25 mouse cellular contexts compared by ENCODE assay signal in the genomic region with DNA sequence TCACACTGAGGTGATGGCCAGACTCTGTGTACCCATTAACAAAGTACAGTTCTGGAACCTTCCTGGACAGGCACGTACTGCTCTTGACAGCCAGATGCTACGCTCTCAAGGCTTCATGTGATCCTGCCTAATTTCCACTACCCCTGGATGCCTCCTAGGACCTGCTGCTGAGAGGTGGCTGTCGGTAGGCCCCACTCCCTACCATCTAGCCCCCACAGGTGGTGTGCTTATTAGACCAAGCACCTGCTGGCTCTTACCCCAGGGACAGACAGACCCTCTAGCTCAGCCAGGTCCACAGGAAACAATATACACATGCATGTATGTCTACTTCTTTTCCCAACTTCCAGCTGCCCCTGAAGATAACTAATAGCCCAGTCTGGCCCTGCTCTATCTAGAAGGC. TPM values are rescaled to one million over a fixed set of nuclear protein-coding genes. Genes with fewer than 3 reads are reported as not detected.
DNase-seq lines count a peak whose midpoint lies in the region; TF ChIP-seq lines count a peak whose summit lies in the region.
"Had no signal": no experiment of that assay in that cellular context is flagged by ENCODE, and none has a peak within 500 bp of the region (broad histone marks: within the 10 kb centered on the region; RNA-seq: fewer than 3 reads in every experiment).

No protein-coding gene starts in this region.

- no peak for TF ChIP-seq POLR2A in heart, adult 2 months (IDR thresholded peaks at IDR 0.05; ENCODE audit: insufficient read depth, low read depth, low read length)

- H3K79me2 ChIP-seq in heart, adult 2 months (replicated peaks; ENCODE audit: control insufficient read depth, insufficient read depth, low read length), result no peaks in the 10 kb centered on the region

- H3K4me1 ChIP-seq in heart, adult 2 months (ENCODE audit: control insufficient read depth, insufficient read depth, low read length), result peaks cover 15% of the 10 kb centered on the region
- H3K4me1 ChIP-seq: forebrain, embryonic 15.5 days had no signal

- DNase-seq in gastrocnemius, adult 2 months, result peak; percentile 19
- DNase-seq in gastrocnemius, postnatal 25 days, result no peak
- no peak for DNase-seq in heart, adult 2 months
- DNase-seq in heart, adult 9 months (ENCODE audit: low spot score in 2 of 2), result no peak
- peak; percentile 6 for DNase-seq in urinary bladder, postnatal 10 days (ENCODE audit: low spot score)
- no peak for DNase-seq in urinary bladder, adult 18-20 months (ENCODE audit: low spot score in 2 of 2)
- DNase-seq: adrenal gland, adult 8-10 months; adrenal gland, postnatal 14 days; adrenal gland, postnatal 36 days; B cell, adult 2 months; cerebellum, adult 9-10 months had no signal

- no peak for TF ChIP-seq EP300 in heart, adult 2 months (IDR thresholded peaks at IDR 0.05; ENCODE audit: insufficient read depth, low read depth, low read length)

- H3K27ac ChIP-seq in gastrocnemius, adult 2 months, result peak overlapping the region; percentile 79
- H3K27ac ChIP-seq in heart, adult 2 months, result peak overlapping the region; percentile 58; the same call in 1 of the 2 replicates
- H3K27ac ChIP-seq: embryonic facial prominence, embryonic 10.5 days; embryonic facial prominence, embryonic 12.5 days; forebrain, embryonic 13.5 days; forebrain, embryonic 15.5 days had no signal

- no peak for TF ChIP-seq CTCF in gastrocnemius, adult 2 months (IDR thresholded peaks at IDR 0.05)
- TF ChIP-seq CTCF in heart, adult 2 months (IDR thresholded peaks at IDR 0.05), result no peak

- WGBS in heart, adult 2 months, result 85% methylated on average over 3 of the region's 3 CpGs

- H3K27me3 ChIP-seq in heart, adult 2 months (ENCODE audit: control insufficient read depth, insufficient read depth, low read length), result no peaks in the 10 kb centered on the region
- H3K27me3 ChIP-seq: forebrain, embryonic 13.5 days; forebrain, embryonic 15.5 days; Patski had no signal

- H3K9ac ChIP-seq in heart, adult 2 months (ENCODE audit: low read depth, low read length), result 0 out of 2 replicates have a peak overlapping the region, but pooled peaks have one; percentile 15
- H3K9ac ChIP-seq: embryonic facial prominence, embryonic 12.5 days; forebrain, embryonic 13.5 days; forebrain, embryonic 15.5 days had no signal

- H3K4me3 ChIP-seq in gastrocnemius, adult 2 months, result no peak overlapping the region
- H3K4me3 ChIP-seq in heart, adult 2 months, result no peak overlapping the region
- H3K4me3 ChIP-seq: embryonic facial prominence, embryonic 10.5 days; embryonic facial prominence, embryonic 12.5 days; forebrain, embryonic 13.5 days; forebrain, embryonic 15.5 days had no signal

- intact Hi-C loops in gastrocnemius, adult 2 months (cut with DNase I), result loop anchor here (2.0 kb wide), 1 partner anchor 32 kb away; no protein-coding TSS in a partner anchor
- intact Hi-C loops in heart, adult 2 months (cut with DNase I), result no loop called here

- no peaks in the 10 kb centered on the region for H3K36me3 ChIP-seq in heart, adult 2 months (ENCODE audit: control insufficient read depth, insufficient read depth, low read length)
- H3K36me3 ChIP-seq: embryonic facial prominence, embryonic 10.5 days; embryonic facial prominence, embryonic 12.5 days; forebrain, embryonic 15.5 days; G1E had no signal

RNA-seq across cellular contexts. Expression of gene Cyb561, which starts 16.2 kb away (rescaled TPM):
- total RNA-seq in gastrocnemius, adult 2 months (2021), result 1 to 10 TPM; 3.9 to 4.7 TPM
- total RNA-seq in gastrocnemius, postnatal 25 days (2021), result 1 to 10 TPM; 4.2 to 6.6 TPM
- total RNA-seq in heart, adult 2 months (2021), result 1 to 10 TPM; 8.2 to 8.5 TPM
- polyA plus RNA-seq in heart, adult 2 months (2012; rRNA removed), result 17.0 and 17.6 TPM in 2 replicates
- polyA plus RNA-seq: G1E had no signal

RNA-seq across cellular contexts. Expression of gene Ace, which starts 30.8 kb away (rescaled TPM):
- total RNA-seq in gastrocnemius, adult 2 months (2021), result 10 to 100 TPM; 18.4 to 24.6 TPM
- total RNA-seq in gastrocnemius, postnatal 25 days (2021), result 10 to 100 TPM; 31.1 to 33.9 TPM
- total RNA-seq in heart, adult 2 months (2021), result 10 to 100 TPM; 18.8 to 23.7 TPM
- polyA plus RNA-seq in heart, adult 2 months (2012; rRNA removed), result 34.4 and 42.1 TPM in 2 replicates
- total RNA-seq: G1E had no signal
- polyA plus RNA-seq: CD4-positive, CD25-positive, alpha-beta regulatory T cell, adult 4 months; G1E had no signal

RNA-seq across cellular contexts. Expression of gene Ace3, which starts 57.5 kb away (rescaled TPM):
- not detected for total RNA-seq in gastrocnemius, adult 2 months (2021)
- not detected for total RNA-seq in gastrocnemius, postnatal 25 days (2021)
- not detected for total RNA-seq in heart, adult 2 months (2021)
- polyA plus RNA-seq in heart, adult 2 months (2012; rRNA removed), result not detected in 2 replicates
- total RNA-seq: adrenal gland, adult 18-20 months; adrenal gland, adult 8-10 months; adrenal gland, postnatal 14 days; adrenal gland, postnatal 36 days; CH12.LX; G1E had no signal
- polyA plus RNA-seq: activated CD4-positive, CD25-positive, alpha-beta regulatory T cell, adult 4 months; CD4-positive, CD25-positive, alpha-beta regulatory T cell, adult 4 months; cerebellum, adult 2 months; cortical plate, adult 2 months; embryonic facial prominence, embryonic 10.5 days; embryonic facial prominence, embryonic 12.5 days; embryonic facial prominence, embryonic 14.5 days; forebrain, embryonic 11.5 days; forebrain, embryonic 13.5 days; G1E; Patski had no signal

Comparison
In these comparisons a context has a peak if more than half of its experiments do, and no peak if none do; other contexts are left out.
1. DNase-seq: peak in gastrocnemius, adult 2 months (single experiment) and urinary bladder, postnatal 10 days (single experiment); none in gastrocnemius, postnatal 25 days (single experiment), heart, adult 2 months (0 of 2), heart, adult 9 months (0 of 2) and urinary bladder, adult 18-20 months (0 of 2).